Mouse (Mus musculus): ENCODE results near the gene Utp6. TPM values are rescaled to one million over a fixed set of nuclear protein-coding genes. Genes with fewer than 3 reads are reported as not detected.

Gene Utp6
- polyA plus RNA-seq, 1 experiment from 2014 or later: 37.3 TPM

GRCm38 (mm10) chr11:79922157-79922556, 40.0 kb downstream of the Utp6 start:
- H3K27me3 ChIP-seq (replicated peaks; ENCODE audit: control insufficient read depth, insufficient read depth, low read length): no peaks in the 10 kb centered on the region
- no peaks in the 10 kb centered on the region for H3K9me3 ChIP-seq (ENCODE audit: control insufficient read depth, low read length)
- no peak overlapping the region for H3K9ac ChIP-seq (ENCODE audit: low read depth, low read length)
- H3K4me1 ChIP-seq (ENCODE audit: control insufficient read depth, insufficient read depth, low read depth, low read length): no peaks in the 10 kb centered on the region
- no peaks in the 10 kb centered on the region for H3K36me3 ChIP-seq (ENCODE audit: control insufficient read depth, insufficient read depth, low read length)
- H3K27ac ChIP-seq (ENCODE audit: low read depth, low read length): no peak overlapping the region
- WGBS: 79% methylated on average over 3 of the region's 3 CpGs
- no peak for ATAC-seq
- no peak overlapping the region for H3K4me2 ChIP-seq (ENCODE audit: low read length)
- H3K4me3 ChIP-seq (ENCODE audit: low read length): no peak overlapping the region

- no peak for ATAC-seq
- 65% methylated on average over 5 of the region's 5 CpGs for WGBS
- Histone ChIP-seq H3K4me1 (ENCODE audit: control insufficient read depth, insufficient read depth, low read depth, low read length) (no peaks in the 10 kb centered on the region; the same call in 1 of the 2 replicates), H3K36me3 (ENCODE audit: control insufficient read depth, insufficient read depth, low read length) (no peaks in the 10 kb centered on the region), H3K9me3 (ENCODE audit: control insufficient read depth, low read length) (no peaks in the 10 kb centered on the region), H3K27ac (ENCODE audit: low read depth, low read length) (no peak overlapping the region), H3K9ac (ENCODE audit: low read depth, low read length) (no peak overlapping the region), H3K4me3 (ENCODE audit: low read length) (no peak overlapping the region), H3K27me3 (replicated peaks; ENCODE audit: control insufficient read depth, insufficient read depth, low read length) (no peaks in the 10 kb centered on the region), H3K4me2 (ENCODE audit: low read length) (no peak overlapping the region)
These were observed 41.6 kb downstream of the Utp6 start for GRCm38 (mm10) chr11:79920505-79921025.

DNA sequence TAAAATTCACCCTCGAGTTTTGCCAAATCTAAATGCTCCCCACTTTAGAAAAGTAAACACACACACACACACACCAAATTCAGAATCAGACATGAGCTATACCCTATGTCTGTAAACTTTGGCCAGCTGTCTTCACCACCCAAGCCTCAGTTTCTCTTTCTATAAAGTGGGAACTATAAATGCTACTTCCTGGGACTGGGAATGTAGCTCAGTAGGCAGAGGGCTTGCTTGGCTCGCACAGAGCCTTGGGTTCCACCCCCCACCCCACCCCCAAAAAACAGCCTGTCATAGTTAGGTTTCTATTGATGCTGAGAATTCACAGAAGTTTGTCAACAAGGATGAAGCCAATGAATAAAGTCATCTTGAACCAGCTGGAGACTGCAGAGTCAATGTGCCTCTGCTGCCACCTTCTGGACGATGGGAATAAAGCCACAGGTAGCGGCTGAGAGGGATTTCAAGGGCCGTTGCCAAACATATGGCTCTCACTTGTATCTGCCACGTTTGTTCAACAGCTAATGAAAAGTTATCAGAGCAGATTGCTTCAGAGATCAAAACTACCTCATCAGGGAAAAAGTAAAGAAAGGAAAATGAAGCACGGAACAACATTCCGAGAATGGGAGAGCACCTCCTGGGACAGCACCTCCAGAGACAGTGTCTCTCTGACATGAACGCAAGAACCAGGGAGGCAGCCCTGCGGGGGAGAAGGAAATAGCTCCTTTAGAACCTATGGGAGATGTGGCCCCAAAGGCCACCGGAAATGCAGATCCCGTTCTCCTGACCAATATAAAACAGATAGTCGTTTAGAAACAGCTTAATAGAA, 42.3 kb downstream of the Utp6 start:
- Histone ChIP-seq H3K27me3 (replicated peaks; ENCODE audit: control insufficient read depth, insufficient read depth, low read length) (no peaks in the 10 kb centered on the region), H3K4me3 (ENCODE audit: low read length) (no peak overlapping the region), H3K9ac (ENCODE audit: low read depth, low read length) (no peak overlapping the region), H3K36me3 (ENCODE audit: control insufficient read depth, insufficient read depth, low read length) (no peaks in the 10 kb centered on the region), H3K4me1 (ENCODE audit: control insufficient read depth, insufficient read depth, low read depth, low read length) (no peaks in the 10 kb centered on the region; the same call in 1 of the 2 replicates), H3K4me2 (ENCODE audit: low read length) (peak overlapping the region; percentile 21; the same call in 1 of the 2 replicates), H3K27ac (ENCODE audit: low read depth, low read length) (no peak overlapping the region), H3K9me3 (ENCODE audit: control insufficient read depth, low read length) (no peaks in the 10 kb centered on the region)
- ATAC-seq: peak; percentile 83
- WGBS: 26% methylated on average over 13 of the region's 13 CpGs

- Histone ChIP-seq H3K27me3 (replicated peaks; ENCODE audit: control insufficient read depth, insufficient read depth, low read length) (no peaks in the 10 kb centered on the region), H3K9me3 (ENCODE audit: control insufficient read depth, low read length) (no peaks in the 10 kb centered on the region), H3K9ac (ENCODE audit: low read depth, low read length) (no peak overlapping the region), H3K4me1 (ENCODE audit: control insufficient read depth, insufficient read depth, low read depth, low read length) (no peaks in the 10 kb centered on the region; the same call in 1 of the 2 replicates), H3K4me3 (ENCODE audit: low read length) (no peak overlapping the region), H3K27ac (ENCODE audit: low read depth, low read length) (no peak overlapping the region), H3K36me3 (ENCODE audit: control insufficient read depth, insufficient read depth, low read length) (no peaks in the 10 kb centered on the region), H3K4me2 (ENCODE audit: low read length) (no peak overlapping the region)
- no peak for ATAC-seq
- 19% methylated on average over 9 of the region's 9 CpGs for WGBS
These were observed 46.4 kb downstream of the Utp6 start for GRCm38 (mm10) chr11:79915696-79916349.

GRCm38 (mm10) chr11:79908600-79909483, 53.3 kb downstream of the Utp6 start:
- ATAC-seq: peak; percentile 67; the same call in 1 of the 2 replicates
- no peak overlapping the region for H3K27ac ChIP-seq (ENCODE audit: low read depth, low read length)

GRCm38 (mm10) chr11:79906920-79907319, 55.3 kb downstream of the Utp6 start:
- Histone ChIP-seq H3K4me3 (ENCODE audit: low read length) (no peak overlapping the region), H3K9ac (ENCODE audit: low read depth, low read length) (no peak overlapping the region), H3K4me2 (ENCODE audit: low read length) (no peak overlapping the region), H3K9me3 (ENCODE audit: control insufficient read depth, low read length) (no peaks in the 10 kb centered on the region), H3K27me3 (replicated peaks; ENCODE audit: control insufficient read depth, insufficient read depth, low read length) (no peaks in the 10 kb centered on the region), H3K4me1 (ENCODE audit: control insufficient read depth, insufficient read depth, low read depth, low read length) (peaks cover 3% of the 10 kb centered on the region), H3K36me3 (ENCODE audit: control insufficient read depth, insufficient read depth, low read length) (no peaks in the 10 kb centered on the region), H3K27ac (ENCODE audit: low read depth, low read length) (no peak overlapping the region)
- ATAC-seq: no peak
- WGBS: 75% methylated on average over 9 of the region's 9 CpGs

More at GRCm38 (mm10) chr11:79908600-79909483, 53.3 kb downstream of the Utp6 start:
- peaks cover 3% of the 10 kb centered on the region for H3K4me1 ChIP-seq (ENCODE audit: control insufficient read depth, insufficient read depth, low read depth, low read length)
- no peak overlapping the region for H3K4me3 ChIP-seq (ENCODE audit: low read length)
- WGBS: 43% methylated on average over 14 of the region's 14 CpGs
- H3K9ac ChIP-seq (ENCODE audit: low read depth, low read length): no peak overlapping the region
- H3K4me2 ChIP-seq (ENCODE audit: low read length): no peak overlapping the region
- no peaks in the 10 kb centered on the region for H3K36me3 ChIP-seq (ENCODE audit: control insufficient read depth, insufficient read depth, low read length)
- H3K27me3 ChIP-seq (replicated peaks; ENCODE audit: control insufficient read depth, insufficient read depth, low read length): no peaks in the 10 kb centered on the region
- H3K9me3 ChIP-seq (ENCODE audit: control insufficient read depth, low read length): no peaks in the 10 kb centered on the region

- Histone ChIP-seq H3K4me1 (ENCODE audit: control insufficient read depth, insufficient read depth, low read depth, low read length) (no peaks in the 10 kb centered on the region), H3K27ac (ENCODE audit: low read depth, low read length) (no peak overlapping the region), H3K9ac (ENCODE audit: low read depth, low read length) (no peak overlapping the region), H3K27me3 (replicated peaks; ENCODE audit: control insufficient read depth, insufficient read depth, low read length) (no peaks in the 10 kb centered on the region), H3K36me3 (ENCODE audit: control insufficient read depth, insufficient read depth, low read length) (no peaks in the 10 kb centered on the region), H3K4me3 (ENCODE audit: low read length) (no peak overlapping the region), H3K9me3 (ENCODE audit: control insufficient read depth, low read length) (no peaks in the 10 kb centered on the region), H3K4me2 (ENCODE audit: low read length) (no peak overlapping the region)
- 75% methylated on average over 6 of the region's 6 CpGs for WGBS
- ATAC-seq: no peak
These were observed 59.2 kb downstream of the Utp6 start for GRCm38 (mm10) chr11:79902881-79903481.

GRCm38 (mm10) chr11:79901146-79901545, 61.0 kb downstream of the Utp6 start:
- Histone ChIP-seq H3K27me3 (replicated peaks; ENCODE audit: control insufficient read depth, insufficient read depth, low read length) (no peaks in the 10 kb centered on the region), H3K4me1 (ENCODE audit: control insufficient read depth, insufficient read depth, low read depth, low read length) (no peaks in the 10 kb centered on the region), H3K9me3 (ENCODE audit: control insufficient read depth, low read length) (no peaks in the 10 kb centered on the region), H3K4me3 (ENCODE audit: low read length) (no peak overlapping the region), H3K27ac (ENCODE audit: low read depth, low read length) (no peak overlapping the region), H3K36me3 (ENCODE audit: control insufficient read depth, insufficient read depth, low read length) (no peaks in the 10 kb centered on the region), H3K4me2 (ENCODE audit: low read length) (no peak overlapping the region), H3K9ac (ENCODE audit: low read depth, low read length) (no peak overlapping the region)
- no peak for ATAC-seq
- WGBS: 89% methylated on average over 6 of the region's 6 CpGs

Data from hindbrain, embryonic 16.5 days (tissue).